Mouse (Mus musculus): ENCODE measurements around the gene Efnb2. TPM values are rescaled to one million over a fixed set of nuclear protein-coding genes. Genes with fewer than 3 reads are reported as not detected.

Efnb2 gene
- polyA plus RNA-seq, 1 experiment from 2014 or later, result 16.2 TPM

DNA sequence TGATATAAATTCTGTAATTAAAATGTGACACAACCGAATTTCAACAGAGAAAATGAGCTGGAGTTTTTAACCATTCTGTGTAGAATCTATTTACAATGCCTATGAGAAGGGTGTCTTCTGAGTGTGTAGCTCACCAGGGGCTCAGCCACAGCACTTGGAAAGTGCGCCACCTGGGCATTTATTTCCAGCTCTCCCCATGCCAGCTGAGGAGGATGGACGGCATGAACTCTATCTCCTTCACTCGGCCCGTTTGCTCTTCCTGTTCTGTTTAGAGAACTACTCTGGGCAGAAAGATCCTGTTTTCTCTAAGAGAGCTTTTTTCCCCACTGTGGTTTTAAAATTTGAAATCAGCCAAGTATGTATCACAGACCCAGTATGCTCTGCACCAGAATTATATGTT lies 7.7 kb downstream of the Efnb2 start:
- Histone ChIP-seq H3K27me3 (peaks cover 64% of the 10 kb centered on the region), H3K9ac (replicated peaks) (no peak overlapping the region), H3K27ac (no peak overlapping the region), H3K36me3 (no peaks in the 10 kb centered on the region; the same call in 1 of the 2 replicates), H3K4me1 (replicated peaks) (peaks cover 81% of the 10 kb centered on the region), H3K9me3 (no peaks in the 10 kb centered on the region), H3K4me3 (replicated peaks) (no peak overlapping the region), H3K4me2 (replicated peaks) (peak overlapping the region; percentile 79)
- WGBS, result 51% methylated on average over 5 of the region's 5 CpGs
- ATAC-seq, result no peak

DNA sequence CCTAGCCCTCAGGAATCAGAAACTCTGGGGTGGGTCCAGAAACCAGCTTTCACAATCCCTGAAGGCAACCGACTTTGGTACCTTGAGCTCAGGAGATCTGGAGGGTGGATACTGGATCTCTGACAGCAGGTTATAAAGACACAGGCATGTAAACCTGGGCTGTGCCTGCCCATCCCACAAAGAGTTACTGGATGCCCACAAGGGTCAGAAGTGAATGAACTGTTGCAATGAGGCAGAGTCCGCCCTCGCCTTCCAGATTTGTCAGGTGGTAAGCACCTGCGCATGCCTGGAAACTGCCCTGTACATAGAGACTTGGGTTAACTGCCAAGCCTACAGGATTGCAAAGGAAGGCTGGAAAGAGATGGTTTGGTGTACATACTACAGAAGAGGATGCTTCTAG lies 8.7 kb downstream of the Efnb2 start:
- H3K4me1 ChIP-seq (replicated peaks), result peaks cover 72% of the 10 kb centered on the region
- no peak for ATAC-seq
- no peak overlapping the region for H3K4me2 ChIP-seq (replicated peaks)
- WGBS, result 96% methylated on average over 4 of the region's 4 CpGs
- no peaks in the 10 kb centered on the region; the same call in 1 of the 2 replicates for H3K36me3 ChIP-seq
- no peak overlapping the region for H3K4me3 ChIP-seq (replicated peaks)
- H3K27ac ChIP-seq, result no peak overlapping the region
- H3K9ac ChIP-seq (replicated peaks), result no peak overlapping the region
- no peaks in the 10 kb centered on the region for H3K9me3 ChIP-seq
- peaks cover 73% of the 10 kb centered on the region for H3K27me3 ChIP-seq

DNA sequence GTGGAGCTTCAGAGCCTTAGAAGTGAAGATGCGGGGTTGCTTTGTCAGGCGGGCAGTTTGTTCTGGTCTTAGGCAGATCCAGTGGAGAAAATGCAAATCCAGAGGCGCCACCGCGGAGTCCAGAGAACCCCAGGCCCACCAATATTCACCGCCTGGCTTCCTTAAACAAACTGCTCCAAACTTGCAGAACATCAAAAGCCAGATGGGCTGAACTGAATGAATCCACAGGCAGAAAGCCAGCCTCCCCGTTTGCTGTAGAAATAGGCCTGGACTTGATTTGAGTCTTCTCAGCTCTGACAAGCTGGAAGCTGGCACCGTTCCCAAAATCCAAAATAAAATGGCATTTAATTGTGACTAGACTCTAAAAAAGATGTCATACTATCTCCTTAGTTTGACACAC lies 11.1 kb downstream of the Efnb2 start:
- Histone ChIP-seq H3K4me3 (replicated peaks) (no peak overlapping the region), H3K36me3 (no peaks in the 10 kb centered on the region; the same call in 1 of the 2 replicates), H3K9ac (replicated peaks) (no peak overlapping the region), H3K27me3 (peaks cover 98% of the 10 kb centered on the region), H3K4me1 (replicated peaks) (peaks cover 48% of the 10 kb centered on the region), H3K9me3 (no peaks in the 10 kb centered on the region), H3K27ac (no peak overlapping the region), H3K4me2 (replicated peaks) (no peak overlapping the region)
- WGBS, result 48% methylated on average over 8 of the region's 8 CpGs
- no peak for ATAC-seq

DNA sequence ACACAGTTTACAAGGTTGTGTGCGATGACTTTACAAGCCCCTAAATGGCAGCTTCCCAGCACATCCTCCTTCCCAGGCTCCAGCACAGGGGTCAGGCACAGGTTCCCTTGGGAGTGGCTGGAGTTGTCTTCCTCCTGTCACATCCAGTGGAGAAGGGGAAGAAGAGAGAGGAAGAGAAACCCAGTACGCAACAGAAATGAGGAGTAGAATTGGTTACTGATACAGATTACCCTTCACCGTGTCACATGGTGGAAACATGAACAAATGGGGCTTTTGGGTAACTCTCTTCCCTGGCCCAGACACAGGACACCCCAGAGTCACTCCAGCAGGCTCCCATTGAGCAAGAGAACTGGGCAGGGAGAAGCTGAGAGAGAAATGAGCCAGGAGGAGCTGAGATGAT lies 11.5 kb downstream of the Efnb2 start:
- Histone ChIP-seq H3K27ac (no peak overlapping the region), H3K4me3 (replicated peaks) (no peak overlapping the region), H3K4me1 (replicated peaks) (peaks cover 45% of the 10 kb centered on the region), H3K27me3 (peaks cover 99% of the 10 kb centered on the region), H3K9me3 (no peaks in the 10 kb centered on the region), H3K36me3 (no peaks in the 10 kb centered on the region; the same call in 1 of the 2 replicates), H3K4me2 (replicated peaks) (no peak overlapping the region), H3K9ac (replicated peaks) (no peak overlapping the region)
- no peak for ATAC-seq
- 91% methylated on average over 3 of the region's 3 CpGs for WGBS

DNA sequence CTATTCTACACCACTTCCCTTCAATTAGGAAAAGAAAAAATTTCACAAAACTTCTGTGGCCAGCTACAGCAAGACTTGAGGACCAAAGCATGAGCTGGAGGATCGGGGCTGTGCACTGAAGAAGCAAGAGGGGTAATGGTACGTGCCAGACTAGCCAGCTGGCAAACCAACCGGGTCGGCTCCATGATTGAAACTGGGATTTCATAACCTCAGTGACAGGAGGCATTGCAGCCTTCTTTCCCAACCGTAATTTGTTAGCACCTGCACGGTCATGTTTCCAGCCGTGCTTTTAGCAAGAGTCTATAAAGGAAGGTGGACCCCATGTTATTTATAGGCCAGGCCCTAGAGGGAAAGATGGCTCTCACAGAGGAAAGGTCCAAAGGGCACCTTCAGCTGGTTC lies 12.4 kb downstream of the Efnb2 start:
- Histone ChIP-seq H3K4me2 (replicated peaks) (no peak overlapping the region), H3K4me3 (replicated peaks) (no peak overlapping the region), H3K9me3 (no peaks in the 10 kb centered on the region), H3K27me3 (peaks cover 100% of the 10 kb centered on the region), H3K4me1 (replicated peaks) (peaks cover 38% of the 10 kb centered on the region), H3K36me3 (no peaks in the 10 kb centered on the region; the same call in 1 of the 2 replicates), H3K27ac (no peak overlapping the region), H3K9ac (replicated peaks) (no peak overlapping the region)
- ATAC-seq, result no peak
- whole genome bisulfite sequencing, result 84% methylated on average over 7 of the region's 7 CpGs

DNA sequence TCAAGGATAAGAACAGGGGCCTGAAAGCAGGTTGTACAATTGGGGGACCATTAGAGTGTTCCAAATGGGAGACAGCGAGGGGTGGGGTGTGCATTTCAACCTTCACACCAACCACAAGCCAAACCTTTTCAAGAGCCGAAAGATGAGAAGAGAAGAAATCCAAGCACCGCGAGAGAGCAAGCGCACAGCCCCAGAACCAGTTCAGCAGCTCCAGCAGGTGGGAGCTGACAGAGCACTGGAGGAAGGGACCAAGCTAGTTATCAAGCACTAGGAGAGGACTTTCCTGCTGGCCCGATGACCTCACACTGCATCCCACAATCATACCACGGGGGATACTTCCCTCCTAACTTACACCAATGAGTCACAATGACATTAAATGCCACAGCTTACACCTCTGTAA lies 13.2 kb downstream of the Efnb2 start:
- ATAC-seq, result no peak
- WGBS, result 75% methylated on average over 7 of the region's 7 CpGs
- Histone ChIP-seq H3K4me1 (replicated peaks) (peaks cover 29% of the 10 kb centered on the region), H3K9me3 (no peaks in the 10 kb centered on the region), H3K27me3 (peaks cover 100% of the 10 kb centered on the region), H3K36me3 (no peaks in the 10 kb centered on the region; the same call in 1 of the 2 replicates), H3K9ac (replicated peaks) (no peak overlapping the region), H3K4me2 (replicated peaks) (no peak overlapping the region), H3K27ac (no peak overlapping the region), H3K4me3 (replicated peaks) (no peak overlapping the region)

DNA sequence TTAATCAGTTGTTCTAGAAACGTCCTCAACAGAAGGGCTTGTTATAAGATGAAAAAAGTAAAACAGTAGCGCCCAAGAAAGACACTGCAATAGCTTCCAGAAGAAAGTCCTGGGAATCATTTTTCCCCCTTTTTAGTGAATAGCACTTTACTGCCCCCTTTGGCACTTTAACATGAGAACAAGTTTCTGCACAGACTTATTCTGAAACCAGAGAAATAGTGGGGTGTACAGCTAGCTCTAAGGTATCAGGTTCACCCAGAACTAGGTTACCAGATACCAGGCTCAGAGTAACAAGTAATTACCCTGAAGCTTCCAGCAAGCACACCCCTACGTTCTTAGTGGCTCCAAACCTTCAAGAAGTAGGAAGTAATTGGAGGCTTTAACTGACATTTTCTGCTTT lies 13.7 kb downstream of the Efnb2 start:
- peaks cover 100% of the 10 kb centered on the region for H3K27me3 ChIP-seq
- 75% methylated on average over 3 of the region's 3 CpGs for WGBS
- H3K27ac ChIP-seq, result no peak overlapping the region

DNA sequence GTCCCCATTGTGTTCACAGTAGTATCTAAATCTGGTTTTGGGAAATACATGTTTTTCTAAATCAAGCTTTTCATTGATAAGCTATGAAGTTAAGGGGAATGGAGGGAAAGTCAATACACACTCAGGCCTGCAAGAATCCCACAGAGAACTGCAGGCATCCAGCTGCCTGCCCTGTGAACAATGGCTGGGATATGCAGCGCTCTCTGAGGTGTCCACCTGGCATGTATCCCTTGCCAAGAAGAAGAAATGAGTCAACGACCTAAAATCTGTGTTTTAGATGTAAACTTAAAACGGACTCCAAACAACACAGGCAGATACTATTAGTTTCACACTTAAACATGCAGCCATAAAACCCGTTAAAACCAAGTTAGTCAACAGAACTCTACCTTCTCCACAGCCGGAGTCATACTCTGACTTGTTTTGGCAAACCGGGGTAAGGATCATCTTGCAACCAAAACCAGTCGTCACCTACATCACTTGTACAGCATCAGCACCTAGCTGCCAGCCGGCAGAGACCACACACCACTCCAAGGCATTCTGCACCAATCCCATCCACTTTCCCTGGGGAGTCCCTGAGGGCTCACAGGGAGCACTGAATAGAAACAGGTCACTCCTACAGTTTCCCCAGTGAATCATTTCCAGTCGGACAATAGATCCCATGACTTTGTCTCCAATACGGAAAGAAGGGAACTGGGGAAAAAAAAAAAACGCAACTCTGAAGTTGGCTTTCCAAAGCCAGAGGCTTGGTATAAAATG lies 16.7 kb downstream of the Efnb2 start:
- H3K9me3 ChIP-seq, result no peaks in the 10 kb centered on the region
- no peaks in the 10 kb centered on the region; the same call in 1 of the 2 replicates for H3K36me3 ChIP-seq
- no peak overlapping the region for H3K4me2 ChIP-seq (replicated peaks)
- no peak overlapping the region for H3K9ac ChIP-seq (replicated peaks)
- no peak overlapping the region for H3K27ac ChIP-seq
- ATAC-seq, result no peak
- no peak overlapping the region for H3K4me3 ChIP-seq (replicated peaks)
- H3K4me1 ChIP-seq (replicated peaks), result peaks cover 19% of the 10 kb centered on the region
- H3K27me3 ChIP-seq, result peaks cover 90% of the 10 kb centered on the region
- 81% methylated on average over 11 of the region's 11 CpGs for WGBS

More for the DNA sequence above, 13.7 kb downstream of the Efnb2 start:
- H3K4me1 ChIP-seq (replicated peaks), result peaks cover 28% of the 10 kb centered on the region
- no peak overlapping the region for H3K4me3 ChIP-seq (replicated peaks)
- ATAC-seq, result no peak
- H3K9me3 ChIP-seq, result no peaks in the 10 kb centered on the region
- H3K4me2 ChIP-seq (replicated peaks), result no peak overlapping the region
- H3K9ac ChIP-seq (replicated peaks), result no peak overlapping the region
- no peaks in the 10 kb centered on the region; the same call in 1 of the 2 replicates for H3K36me3 ChIP-seq

DNA sequence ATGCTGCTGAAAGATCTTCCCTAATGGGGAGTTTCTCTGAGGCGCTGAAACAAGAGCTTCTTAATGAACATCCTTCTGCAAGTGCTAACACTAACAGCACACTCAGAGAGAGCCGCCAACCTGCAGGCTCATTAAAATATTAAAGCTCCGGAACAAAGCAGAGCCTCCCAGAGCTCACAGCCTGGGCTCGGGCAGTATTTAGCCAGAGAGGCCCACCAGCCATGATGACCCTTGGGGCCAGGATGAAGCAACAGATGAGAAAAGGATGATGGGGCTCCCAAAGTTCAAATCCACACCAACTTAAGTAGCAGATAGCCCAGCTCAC lies 20.8 kb downstream of the Efnb2 start:
- Histone ChIP-seq H3K27ac (no peak overlapping the region), H3K9ac (replicated peaks) (no peak overlapping the region), H3K27me3 (peaks cover 62% of the 10 kb centered on the region), H3K4me3 (replicated peaks) (no peak overlapping the region), H3K9me3 (no peaks in the 10 kb centered on the region), H3K36me3 (peaks cover 7% of the 10 kb centered on the region; the same call in 1 of the 2 replicates), H3K4me1 (replicated peaks) (peaks cover 13% of the 10 kb centered on the region), H3K4me2 (replicated peaks) (no peak overlapping the region)
- 6% methylated on average over 4 of the region's 4 CpGs for WGBS
- ATAC-seq, result peak; percentile 73

DNA sequence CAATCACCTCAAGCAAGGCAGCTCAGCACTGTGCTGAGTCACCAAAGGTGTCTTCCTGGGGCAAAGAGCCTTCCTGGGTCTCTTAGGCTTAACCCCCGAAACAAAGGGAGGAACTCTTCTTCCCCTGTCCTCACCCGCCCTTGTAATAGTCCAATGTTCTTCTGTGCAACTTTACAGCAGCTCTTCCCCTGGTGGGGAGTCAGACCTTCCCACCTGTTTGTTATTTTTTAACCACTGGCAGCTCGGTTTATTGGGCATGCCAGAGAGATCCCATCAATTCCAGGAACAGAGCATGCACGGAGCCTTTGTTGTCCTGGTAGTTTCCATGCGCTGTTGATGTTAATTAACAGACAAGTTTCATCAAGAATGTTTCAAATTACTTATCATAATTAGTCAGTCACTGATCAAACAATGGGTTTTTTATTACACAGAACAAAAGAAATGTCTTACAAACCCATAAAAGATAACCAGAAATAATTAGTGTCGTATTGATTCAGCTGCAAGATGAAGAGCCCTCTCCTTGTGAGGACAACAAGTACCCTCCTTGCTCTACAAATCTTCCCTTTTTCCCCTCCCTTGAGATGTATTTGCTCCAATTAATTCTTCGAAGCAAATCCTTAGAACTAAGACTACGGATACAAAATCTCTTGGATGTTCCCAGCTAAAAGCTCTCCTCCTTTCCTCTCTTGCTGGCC lies 21.3 kb downstream of the Efnb2 start:
- ATAC-seq, result no peak
- H3K27me3 ChIP-seq, result peaks cover 57% of the 10 kb centered on the region
- H3K4me1 ChIP-seq (replicated peaks), result peaks cover 13% of the 10 kb centered on the region
- no peak overlapping the region for H3K27ac ChIP-seq
- H3K4me3 ChIP-seq (replicated peaks), result no peak overlapping the region
- no peak overlapping the region for H3K9ac ChIP-seq (replicated peaks)
- WGBS, result 35% methylated on average over 8 of the region's 8 CpGs
- peaks cover 7% of the 10 kb centered on the region; the same call in 1 of the 2 replicates for H3K36me3 ChIP-seq
- H3K4me2 ChIP-seq (replicated peaks), result no peak overlapping the region
- no peaks in the 10 kb centered on the region for H3K9me3 ChIP-seq

DNA sequence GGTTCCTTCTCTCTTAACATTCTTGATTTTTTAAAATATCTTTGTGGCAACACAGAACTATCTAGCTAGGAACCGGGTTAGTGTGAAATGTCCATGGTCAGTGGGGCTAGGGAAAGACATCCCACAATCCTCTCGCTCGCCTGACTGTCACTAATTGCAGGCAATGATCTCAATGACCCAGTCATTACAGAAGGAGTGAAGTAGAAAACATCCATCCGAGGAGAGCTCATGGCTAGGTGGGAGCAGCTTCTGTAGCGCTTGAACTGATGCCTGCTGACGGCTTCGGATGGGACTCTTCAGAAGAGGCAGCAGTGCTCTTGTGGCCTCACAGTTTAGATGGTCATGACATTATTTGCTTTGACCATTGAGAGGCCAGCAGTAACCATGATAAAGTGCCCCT lies 29.6 kb downstream of the Efnb2 start:
- H3K4me2 ChIP-seq (replicated peaks), result no peak overlapping the region
- H3K27me3 ChIP-seq, result peaks cover 4% of the 10 kb centered on the region; the same call in 1 of the 2 replicates
- no peak for ATAC-seq
- H3K4me1 ChIP-seq (replicated peaks), result peaks cover 10% of the 10 kb centered on the region
- H3K4me3 ChIP-seq (replicated peaks), result no peak overlapping the region
- no peaks in the 10 kb centered on the region for H3K9me3 ChIP-seq
- 86% methylated on average over 7 of the region's 7 CpGs for WGBS
- no peak overlapping the region for H3K9ac ChIP-seq (replicated peaks)
- no peaks in the 10 kb centered on the region; the same call in 1 of the 2 replicates for H3K36me3 ChIP-seq
- no peak overlapping the region for H3K27ac ChIP-seq

DNA sequence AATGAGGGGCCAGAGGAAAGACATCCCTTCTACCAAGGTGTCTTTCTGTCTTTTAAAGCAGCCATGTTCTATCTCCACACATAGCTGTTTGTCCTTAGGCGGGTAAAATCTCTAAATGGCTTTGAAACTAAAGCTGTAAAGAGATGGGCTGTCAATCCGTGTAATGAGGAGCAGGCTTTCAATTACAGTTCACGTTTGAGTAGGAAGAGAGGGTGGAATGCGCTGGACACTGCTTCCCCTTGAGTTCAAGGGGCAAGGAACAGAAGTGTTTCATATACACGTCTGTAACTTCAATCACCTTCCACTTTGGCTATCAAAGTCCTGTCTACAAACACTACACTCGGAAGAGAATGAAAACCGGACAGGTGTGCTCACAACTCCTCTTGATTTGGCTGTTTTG lies 37.0 kb downstream of the Efnb2 start:
- H3K27ac ChIP-seq, result no peak overlapping the region
- peaks cover 23% of the 10 kb centered on the region for H3K36me3 ChIP-seq
- H3K9ac ChIP-seq (replicated peaks), result no peak overlapping the region
- no peak for ATAC-seq
- peaks cover 22% of the 10 kb centered on the region; the same call in 1 of the 2 replicates for H3K27me3 ChIP-seq
- H3K9me3 ChIP-seq, result no peaks in the 10 kb centered on the region
- H3K4me1 ChIP-seq (replicated peaks), result peaks cover 26% of the 10 kb centered on the region
- no peak overlapping the region for H3K4me2 ChIP-seq (replicated peaks)
- 69% methylated on average over 7 of the region's 7 CpGs for WGBS
- H3K4me3 ChIP-seq (replicated peaks), result no peak overlapping the region

Data from midbrain, embryonic 13.5 days (tissue).